Mouse (Mus musculus) left cerebral cortex, adult 9 months (tissue): Measurements from ENCODE around the gene Eci1.

Source experiments
- DNase-seq, 2 experiments: peaks; one replicate each; pipeline ENCODE4 v3.0.0; 2022; ENCODE audit warnings: low spot score in 2 of 2

Eci1 gene

DNA sequence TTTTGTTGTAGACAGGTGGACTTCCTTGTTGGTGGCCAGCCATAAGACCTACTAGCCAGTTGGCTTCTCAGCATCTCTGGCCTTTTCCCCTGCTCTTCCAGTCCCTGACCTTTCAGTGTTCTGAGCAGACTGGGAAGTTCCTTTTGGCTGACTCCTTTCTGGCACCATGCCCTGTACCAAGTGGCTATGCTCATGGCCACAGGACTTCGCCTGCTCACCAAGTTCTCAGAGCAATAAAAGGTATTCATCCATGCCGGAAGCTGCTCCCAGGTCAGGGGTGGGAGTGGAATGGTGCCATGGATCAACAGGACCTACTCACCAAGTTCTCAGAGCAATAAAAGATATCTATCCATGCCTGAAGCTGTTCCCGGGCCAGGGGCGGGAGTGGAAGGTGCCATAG lies 46.1 kb downstream of the Eci1 start:
- no peak for DNase-seq

DNA sequence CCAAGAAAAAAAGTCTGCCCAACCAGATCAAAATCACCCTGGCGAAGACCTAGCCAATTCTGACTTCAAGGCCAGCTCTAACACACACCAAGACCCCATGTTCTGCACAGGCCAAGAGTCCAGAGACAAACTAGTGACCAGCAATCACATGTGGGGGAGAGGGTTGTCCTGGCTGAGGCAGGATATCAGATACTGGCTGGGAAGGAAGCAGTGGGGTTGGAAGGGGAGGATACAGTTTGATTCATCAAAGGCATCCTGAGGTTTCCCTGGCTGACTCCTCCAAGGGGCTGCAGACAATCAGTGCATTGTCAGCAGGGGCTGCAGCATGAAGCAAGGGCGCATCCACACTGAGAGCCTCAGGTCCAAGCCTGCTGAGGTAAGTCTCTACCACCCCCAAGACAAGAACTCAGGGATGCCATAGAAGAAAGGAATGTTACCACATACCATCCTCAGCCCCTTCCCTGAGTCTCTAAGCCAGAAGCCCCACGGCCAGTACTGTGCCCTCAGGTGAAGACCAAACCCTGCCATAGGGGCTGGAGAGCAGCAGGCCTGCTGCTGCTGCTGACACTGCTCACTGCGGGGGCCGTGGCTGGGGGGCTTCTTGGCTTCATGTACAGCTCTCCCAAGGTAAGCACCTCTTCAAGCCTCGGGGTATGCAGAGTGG lies 47.3 kb downstream of the Eci1 start, which contains the start of gene Bricd5:
TSS of gene Bricd5 (plus strand) at position 273 of the 664 bp plus-strand sequence.
- no peak for DNase-seq

DNA sequence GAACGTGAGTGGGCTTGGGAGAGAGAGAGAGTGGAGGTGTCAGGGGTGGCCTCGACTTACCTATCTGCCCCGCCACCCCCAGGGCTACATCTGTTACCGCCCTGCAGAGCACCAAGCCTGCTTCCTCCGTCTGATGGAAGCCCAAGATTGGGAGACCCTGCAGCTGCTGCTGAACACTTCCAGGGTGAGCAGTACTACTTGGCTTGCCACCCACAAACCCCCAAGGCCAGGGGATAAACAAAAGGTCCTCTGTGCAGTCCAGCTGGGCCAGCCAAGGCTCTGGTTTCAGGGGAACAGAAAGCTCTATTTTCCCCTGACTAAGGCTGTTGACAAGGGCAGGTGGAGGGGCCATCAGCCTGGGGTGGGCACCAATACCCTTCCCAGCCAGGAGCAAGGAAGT lies 48.1 kb downstream of the Eci1 start:
- DNase-seq, result peak in 1 of 2 experiments; percentile 62

DNA sequence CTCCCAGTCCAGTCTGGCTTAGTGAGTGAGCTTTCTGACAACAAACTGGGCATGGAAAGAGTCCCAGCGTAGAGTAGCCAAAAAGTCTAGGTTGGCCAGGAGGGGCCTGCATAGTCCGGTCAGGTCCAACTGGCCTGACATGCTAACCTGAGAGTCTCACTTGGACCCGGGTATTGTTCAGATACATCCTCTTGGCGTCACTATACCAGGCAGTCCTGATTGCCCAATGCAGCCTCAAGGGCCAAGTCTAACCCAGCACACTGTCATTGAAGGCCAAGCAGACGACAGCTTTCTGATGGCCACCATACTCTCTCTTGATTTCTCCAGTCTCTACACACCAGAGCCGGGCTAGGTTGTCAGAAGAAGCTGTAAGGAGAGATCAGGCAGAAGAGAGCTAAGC lies 49.1 kb downstream of the Eci1 start:
- no peak for DNase-seq

DNA sequence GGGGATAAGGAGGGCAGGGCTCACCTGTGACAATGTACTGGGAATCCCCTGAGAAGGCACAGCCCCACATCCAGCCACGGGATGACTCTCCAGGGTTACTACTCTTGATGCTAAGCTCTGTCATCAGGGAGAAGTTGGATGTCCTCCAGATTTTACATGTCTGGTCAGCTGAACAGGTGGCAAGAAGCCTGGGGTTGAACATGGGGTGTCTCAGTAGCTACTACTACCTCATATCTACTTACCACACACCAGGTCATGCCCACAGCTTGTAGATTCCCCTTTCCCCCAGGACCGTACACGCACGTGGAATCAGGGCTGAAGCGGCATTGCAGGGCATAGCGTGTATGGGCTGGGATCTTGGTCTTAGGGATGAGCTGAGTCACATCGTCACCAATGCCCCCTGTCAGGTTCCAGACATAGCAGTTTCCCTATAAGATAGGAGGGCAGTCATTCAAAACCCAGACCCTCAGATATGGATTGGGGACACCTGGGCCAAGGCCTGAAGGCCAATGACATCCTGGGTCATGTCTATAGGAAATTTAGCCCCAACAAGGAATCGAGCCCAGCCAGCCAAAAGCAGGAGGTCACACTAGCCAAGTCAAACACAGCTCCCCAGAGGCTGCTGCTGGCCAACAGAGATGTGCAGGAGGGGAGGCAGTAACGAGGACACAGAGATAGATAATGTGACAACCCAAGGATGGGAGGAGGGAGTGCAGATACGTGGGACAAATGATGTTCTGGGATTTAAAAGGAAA lies 49.8 kb downstream of the Eci1 start:
- no peak for DNase-seq

DNA sequence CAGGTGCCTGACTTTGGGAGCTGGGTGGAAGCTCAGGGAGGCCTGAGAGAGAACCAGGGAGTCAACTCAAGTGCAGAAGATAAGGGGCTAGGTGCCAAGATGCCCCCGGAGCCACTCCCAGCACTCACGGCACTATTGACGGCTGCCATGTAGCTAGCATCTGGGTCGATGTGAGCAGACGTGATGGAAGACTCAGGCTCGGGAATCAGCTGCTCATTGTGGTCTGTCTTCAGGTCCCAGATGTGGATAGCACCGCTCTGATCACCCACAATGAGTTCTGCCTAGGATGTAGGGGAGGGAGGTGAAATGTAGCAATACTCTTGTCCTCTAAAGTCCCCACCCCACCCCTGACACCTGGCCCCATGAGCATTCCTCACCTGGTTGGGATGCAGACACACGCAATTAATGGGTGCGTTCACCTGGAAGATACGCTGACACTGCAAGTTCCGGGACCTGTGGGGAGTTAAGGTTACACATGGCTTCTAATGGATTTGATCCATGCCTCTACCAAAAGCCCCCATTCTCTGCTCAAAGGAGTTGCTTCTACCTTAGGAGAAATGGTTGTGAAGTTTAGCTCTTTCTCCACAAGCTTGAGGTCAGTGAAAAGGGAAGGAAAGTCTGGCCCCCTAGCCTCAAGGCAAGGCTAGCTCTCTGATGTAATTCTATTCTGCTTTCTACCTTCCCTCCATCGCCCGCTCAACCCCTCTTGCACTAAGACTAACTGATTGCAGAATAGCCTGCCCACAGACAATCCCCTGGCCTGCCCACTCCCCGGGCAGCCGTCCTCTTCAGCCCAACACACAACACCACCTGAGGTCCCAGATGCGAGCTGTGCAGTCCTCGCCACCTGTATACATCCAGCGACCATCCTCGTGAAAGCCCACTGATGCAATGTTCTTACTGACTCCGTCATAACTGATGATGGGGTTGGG lies 50.9 kb downstream of the Eci1 start:
- DNase-seq, result no peak

DNA sequence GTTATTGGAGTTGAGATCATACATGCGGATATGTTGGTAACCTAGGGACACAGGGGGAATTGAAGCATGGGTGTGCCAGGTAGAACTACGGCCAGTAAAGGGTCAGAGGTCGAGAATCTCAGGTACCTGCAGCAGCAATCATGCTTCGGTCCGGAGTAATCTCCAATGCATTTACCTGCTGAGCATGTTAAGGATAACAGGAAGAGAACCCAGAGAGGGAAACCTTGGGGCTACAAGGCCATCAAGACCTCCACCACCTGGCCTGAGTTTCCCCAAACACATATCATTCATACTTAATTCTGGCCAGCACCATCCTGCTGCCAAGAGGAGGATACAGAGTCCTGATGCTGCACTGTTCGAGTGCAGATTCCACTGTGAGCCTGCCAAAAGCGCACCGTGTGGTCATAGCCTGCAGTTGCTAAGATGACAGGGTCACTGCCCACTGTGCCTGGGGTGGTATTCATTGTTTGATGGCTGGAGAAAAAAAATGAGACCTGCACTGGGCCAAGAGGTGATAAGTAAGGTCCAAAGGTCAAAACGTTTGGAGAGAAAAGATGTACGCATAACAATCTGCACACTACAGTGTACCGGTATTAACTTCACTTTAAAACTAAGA lies 51.7 kb downstream of the Eci1 start:
- no peak for DNase-seq

DNA sequence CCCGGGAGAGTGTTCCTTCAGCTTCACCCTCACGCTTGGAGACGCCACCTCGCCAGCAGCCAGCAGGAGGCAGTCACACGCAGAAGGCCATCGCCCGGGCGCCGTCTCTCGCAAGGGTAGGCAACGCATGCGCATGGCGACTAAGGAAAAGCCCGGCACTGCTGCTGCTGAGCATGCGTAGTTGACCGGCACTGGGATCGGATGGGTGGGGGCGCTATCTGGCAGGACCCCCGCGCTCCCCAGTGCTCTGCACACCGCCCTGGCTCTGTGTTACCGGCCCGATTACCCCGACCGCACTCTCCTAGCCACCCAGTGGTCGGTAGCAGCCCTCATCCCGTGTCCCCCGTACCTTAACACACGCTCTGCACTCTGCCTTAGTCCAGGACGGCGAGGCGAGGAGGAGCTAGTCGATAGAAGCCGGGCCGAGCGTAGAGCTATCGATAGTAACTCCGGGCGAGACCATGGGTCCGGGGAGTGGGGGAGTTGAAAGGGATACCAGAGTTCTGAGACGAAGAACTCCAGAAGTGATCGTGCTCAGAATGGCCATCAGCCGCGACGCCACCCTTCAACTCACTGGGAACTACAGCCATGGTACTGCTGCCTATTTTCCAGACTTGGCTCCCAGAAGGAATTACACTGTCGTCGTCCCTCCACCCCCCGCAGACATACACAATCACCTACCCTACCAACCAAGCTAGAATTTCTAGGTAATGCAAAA lies 52.4 kb downstream of the Eci1 start, which contains the start of gene Mlst8:
TSS of gene Mlst8 (minus strand) at position 416 of the 718 bp plus-strand sequence.
- peak; percentile 91 to 98 for DNase-seq

DNA sequence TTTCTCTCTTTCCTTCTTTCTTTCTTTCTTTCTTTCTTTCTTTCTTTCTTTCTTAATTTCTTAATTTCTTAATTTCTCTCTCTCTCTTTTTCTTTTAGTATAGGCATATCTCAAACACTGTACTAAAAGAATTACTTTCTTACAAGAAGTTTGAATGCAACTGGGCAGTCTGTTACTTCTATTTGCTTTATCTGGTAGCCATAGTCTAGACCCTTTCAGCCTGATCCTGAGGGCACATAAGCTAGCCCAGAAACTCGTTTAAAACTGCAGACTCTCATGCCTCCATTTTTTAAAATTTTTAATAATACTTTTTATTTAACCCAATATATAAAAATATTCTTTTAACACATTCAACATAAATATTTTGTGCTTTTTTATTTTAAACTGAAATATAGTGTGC lies 53.0 kb downstream of the Eci1 start:
- no peak for DNase-seq

DNA sequence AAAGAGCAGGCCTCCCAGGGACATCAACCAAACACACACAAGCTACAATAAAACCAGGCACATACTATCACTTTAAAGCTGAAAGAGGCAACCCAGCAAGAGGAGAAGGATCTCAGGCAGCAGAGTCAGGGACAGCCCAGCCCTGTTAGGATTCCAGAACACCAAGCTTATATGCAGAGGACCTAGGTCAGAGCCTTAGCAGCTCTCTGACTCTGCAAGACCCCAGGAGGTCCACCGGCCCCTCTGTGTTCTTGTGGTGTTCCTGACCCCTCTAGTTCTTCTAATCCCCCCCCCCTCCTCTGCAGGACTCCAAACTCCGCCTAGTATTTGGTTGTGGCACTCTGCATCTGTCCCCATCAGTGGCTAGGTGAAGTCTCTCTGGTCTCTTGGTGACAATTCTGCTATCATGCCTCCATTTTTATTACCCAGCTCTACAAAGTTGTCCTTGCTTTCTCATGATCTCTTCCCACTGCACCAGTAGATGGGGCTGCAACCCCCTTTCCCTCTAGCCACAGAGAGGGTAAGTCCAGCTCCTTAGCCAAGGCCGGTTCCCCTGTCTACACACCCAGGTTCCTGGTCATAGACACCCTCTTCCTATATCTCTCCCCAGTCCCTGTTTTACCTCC lies 53.9 kb downstream of the Eci1 start:
- DNase-seq, result no peak

DNA sequence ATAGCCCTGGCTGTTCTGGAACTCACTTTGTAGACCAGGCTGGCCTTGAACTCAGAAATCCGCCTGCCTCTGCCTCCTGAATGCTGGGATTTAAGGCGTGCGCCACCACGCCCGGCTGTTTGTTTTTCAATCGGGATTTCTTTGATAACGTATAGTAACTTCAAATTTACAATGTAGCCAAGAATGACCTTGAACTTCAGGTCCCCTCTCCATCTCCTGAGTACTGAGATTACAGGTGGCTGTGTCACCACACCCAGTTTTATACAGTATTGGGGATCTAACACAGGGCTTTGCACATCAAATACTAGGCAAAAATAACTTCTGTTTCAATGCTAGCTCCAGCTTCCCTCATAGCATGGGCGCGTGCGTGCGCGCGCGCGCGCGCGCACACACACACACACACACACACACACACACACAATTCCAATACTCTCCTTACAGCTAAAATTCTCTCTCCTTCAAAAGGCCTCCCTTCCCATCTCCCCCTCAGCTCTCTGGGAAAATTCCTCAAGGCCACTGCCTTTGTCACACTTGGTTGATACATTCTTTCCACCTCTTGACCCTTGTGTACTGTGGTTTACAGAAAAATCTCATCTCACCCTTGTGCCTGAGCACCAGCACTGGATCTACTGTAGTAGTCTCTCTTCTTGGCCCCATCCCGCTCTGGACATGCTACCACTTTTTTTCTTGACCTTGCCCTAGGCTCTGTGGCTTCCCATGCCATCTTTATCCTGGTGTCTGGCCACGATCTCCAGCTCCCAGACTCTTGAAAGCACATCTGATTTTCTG lies 54.8 kb downstream of the Eci1 start:
- no peak for DNase-seq

DNA sequence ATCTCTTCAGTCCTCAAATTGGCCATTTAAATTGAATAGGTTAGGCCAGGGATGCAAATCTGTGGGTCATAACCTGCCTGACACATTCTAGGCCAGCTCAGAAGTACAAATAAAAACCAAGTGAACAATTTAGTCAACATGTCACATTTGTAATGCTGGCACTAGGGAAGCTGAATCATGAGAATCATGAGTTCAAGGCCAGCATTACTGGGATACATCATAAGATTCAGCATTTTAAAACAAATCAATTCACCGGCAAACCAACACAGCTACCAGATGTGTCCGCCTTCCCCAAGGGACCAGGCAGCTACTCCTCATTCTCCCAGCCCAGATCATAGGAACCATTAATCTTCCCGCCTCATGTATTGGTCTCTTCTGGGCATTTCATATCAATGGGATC lies 57.1 kb downstream of the Eci1 start:
- no peak for DNase-seq

DNA sequence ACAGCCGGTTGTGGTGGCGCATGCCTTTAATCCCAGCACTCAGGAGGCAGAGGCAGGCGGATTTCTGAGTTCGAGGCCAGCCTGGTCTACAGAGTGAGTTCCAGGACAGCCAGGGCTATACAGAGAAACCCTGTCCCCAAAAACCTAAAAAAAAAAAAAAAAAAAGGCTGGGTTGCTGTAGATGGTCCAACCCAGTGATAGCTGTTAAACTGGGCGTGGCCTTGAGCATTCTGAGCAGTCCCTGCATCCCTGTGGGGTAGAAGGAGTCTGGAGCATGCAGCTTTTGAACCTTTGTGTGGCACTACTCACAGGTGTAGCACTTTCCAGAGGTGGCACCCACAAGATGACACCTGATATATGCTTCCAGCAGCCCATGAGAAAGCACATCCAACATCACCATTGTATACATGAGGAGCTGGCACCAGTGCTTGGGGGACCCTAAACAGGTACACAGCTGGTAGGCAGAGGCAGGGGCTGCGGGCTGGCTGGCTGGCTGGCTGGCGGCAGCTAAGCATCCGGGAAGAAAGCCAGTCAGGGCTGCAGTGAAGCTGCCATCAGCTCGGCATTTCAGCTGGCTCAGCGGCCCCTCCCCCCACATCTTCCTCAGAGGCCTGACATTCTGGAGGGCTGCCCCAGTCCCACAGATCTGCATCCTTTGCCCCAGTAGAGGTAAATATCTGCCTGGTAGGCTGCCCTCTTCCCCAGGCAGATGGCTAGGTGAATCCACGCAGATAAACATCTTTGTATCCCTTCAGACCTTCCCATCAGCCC lies 58.8 kb downstream of the Eci1 start:
- no peak for DNase-seq

DNA sequence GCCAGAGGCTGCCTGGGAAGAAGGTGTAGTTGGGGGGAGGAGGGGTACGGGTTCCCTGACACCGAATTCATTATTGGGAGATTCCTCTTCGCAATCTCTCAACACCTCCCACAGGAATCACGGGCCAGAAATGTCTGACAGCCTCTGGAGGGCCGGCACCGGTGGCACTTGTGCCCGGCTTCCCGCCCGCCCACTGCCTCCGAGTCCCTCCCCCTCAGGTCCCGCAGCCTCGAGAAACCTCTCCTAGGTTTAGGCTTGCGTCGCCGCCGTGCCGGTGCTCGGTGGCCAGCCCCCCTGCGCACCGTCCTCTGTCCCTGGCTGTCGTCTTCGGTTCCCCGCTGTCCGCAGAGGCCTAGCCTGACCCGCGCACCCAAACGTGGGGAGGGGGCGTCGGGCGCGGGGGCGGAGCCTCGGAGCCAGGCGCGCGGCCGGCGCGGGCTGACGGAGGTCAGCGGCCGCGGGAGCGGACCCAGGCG lies 61.8 kb downstream of the Eci1 start, which contains the start of gene Caskin1:
TSS of gene Caskin1 (plus strand) at position 416 of the 476 bp plus-strand sequence.
- peak in 1 of 2 experiments; percentile 62 for DNase-seq

DNA sequence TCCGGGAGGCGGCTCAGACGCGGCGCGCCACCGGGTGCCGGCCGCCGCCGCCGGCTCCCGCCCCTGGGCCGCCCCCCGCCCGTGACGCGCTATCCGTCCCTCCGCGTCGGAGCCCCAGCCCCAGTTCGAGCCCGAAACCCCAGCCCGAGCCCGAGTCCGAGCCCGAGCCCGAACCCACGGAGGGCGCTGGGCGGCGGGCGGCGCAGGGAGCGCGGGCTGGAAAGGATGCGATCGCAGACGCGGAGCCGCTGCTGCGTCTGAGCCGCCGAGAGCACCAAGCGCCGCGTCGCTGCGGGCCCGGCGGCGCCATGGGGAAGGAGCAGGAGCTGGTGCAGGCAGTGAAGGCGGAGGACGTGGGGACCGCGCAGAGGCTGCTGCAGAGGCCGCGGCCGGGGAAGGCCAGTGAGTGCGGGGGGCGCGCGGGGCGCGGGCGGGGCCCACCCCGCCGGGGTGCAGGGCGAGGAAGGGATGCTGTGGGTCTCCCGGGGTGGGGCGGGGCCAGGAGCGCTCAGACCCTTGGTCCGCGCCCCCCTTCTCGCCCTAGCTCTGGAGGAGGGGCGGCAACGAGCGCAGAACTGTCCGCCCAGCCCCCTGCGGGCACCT lies 62.3 kb downstream of the Eci1 start:
- no peak for DNase-seq
